Mouse (Mus musculus): ENCODE measurements around the gene Nrg4. TPM values are rescaled to one million over a fixed set of nuclear protein-coding genes. Genes with fewer than 3 reads are reported as not detected.
"Not testable (repeated sequence)": the region's sequence is repeated elsewhere in the genome, so short reads cannot be mapped to it uniquely, and the experiment has no call there.

Gene Nrg4
- polyA plus RNA-seq, 1 experiment from 2014 or later = 1.2 TPM

DNA sequence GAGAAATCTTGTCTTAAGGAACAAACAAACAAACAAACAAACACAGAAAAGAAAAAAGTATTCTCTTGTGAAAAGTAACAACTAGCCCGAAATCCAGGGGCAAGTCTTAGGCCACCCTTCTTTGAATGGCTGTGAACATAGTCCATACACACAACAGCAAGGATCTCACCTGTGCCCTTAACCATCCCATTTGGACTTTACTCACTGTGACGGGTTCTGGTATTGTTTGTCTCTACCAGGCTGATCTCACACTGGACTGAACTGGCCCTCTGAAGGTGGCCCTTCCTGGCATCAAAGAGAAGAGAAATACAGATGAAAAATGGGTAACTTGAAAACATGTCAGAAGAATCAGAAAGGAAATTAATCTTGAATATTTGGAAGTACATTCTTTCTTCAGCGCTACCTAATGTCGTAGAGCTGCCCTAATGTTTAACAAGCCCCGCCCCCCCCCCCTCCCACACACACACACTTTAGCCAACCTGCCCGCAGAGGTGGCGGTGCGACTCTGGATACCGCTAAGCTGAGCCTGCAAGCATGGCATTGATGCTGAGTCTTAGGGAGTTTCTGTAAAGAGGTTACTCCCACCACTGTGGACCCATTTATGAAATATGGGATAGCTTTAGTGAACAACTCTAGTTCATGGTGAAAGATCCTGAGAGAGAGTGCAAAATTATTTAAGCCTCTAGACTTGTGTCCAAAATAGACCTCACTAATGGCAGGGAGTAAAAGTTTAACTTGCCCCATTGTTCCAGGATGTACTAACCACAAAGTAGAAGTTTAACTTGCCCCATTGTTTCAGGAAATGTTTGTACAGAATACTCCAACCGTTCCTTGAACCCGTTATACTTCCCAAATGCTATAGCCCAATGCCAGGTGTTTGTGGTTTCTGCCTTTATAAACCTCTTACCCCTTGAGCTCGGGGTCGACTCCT lies 90.1 kb downstream of the Nrg4 start:
- WGBS = 73% methylated on average over 13 of the region's 13 CpGs

DNA sequence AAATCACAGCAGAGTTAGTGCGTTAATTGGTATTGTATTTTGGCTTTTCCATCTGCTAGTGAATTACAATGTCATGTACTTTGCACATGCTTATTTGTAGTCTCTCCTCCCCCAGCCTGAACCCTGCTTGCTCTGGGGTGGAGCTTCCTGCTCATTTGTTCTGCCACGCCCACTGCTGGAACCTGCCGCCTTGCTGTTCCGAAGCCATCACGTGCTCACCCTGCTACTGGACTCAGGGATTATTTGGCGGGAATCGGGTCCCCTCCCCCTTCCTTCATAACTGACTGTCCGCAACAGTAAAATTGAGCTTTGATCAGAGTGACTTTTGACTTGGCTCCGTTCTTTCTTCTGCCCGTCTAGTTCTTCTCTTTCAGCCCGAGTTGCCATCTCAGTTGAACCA lies 93.6 kb downstream of the Nrg4 start:
- H3K4me2 ChIP-seq (ENCODE audit: low read depth, low read length); H3K9me3 ChIP-seq (replicated peaks; ENCODE audit: control insufficient read depth, low read length); H3K4me3 ChIP-seq (ENCODE audit: low read length); ATAC-seq (replicated peaks; ENCODE audit: extremely low read depth, insufficient read depth, low FRiP score); H3K27ac ChIP-seq (ENCODE audit: low read length); H3K27me3 ChIP-seq (ENCODE audit: control insufficient read depth, insufficient read depth, low read length); H3K9ac ChIP-seq (ENCODE audit: low read length); H3K4me1 ChIP-seq (ENCODE audit: control insufficient read depth, insufficient read depth, low read length); H3K36me3 ChIP-seq (ENCODE audit: control insufficient read depth, insufficient read depth): not testable (repeated sequence)
- WGBS = 56% methylated on average over 11 of the region's 11 CpGs

More for the DNA sequence above, 90.1 kb downstream of the Nrg4 start:
- Histone ChIP-seq H3K4me3 (ENCODE audit: low read length) (no peak overlapping the region), H3K9me3 (replicated peaks; ENCODE audit: control insufficient read depth, low read length) (no peaks in the 10 kb centered on the region), H3K27ac (ENCODE audit: low read length) (no peak overlapping the region), H3K4me2 (ENCODE audit: low read depth, low read length) (no peak overlapping the region), H3K36me3 (ENCODE audit: control insufficient read depth, insufficient read depth) (no peaks in the 10 kb centered on the region), H3K27me3 (ENCODE audit: control insufficient read depth, insufficient read depth, low read length) (no peaks in the 10 kb centered on the region; the same call in 1 of the 2 replicates), H3K9ac (ENCODE audit: low read length) (no peak overlapping the region), H3K4me1 (ENCODE audit: control insufficient read depth, insufficient read depth, low read length) (no peaks in the 10 kb centered on the region)
- ATAC-seq (replicated peaks; ENCODE audit: extremely low read depth, insufficient read depth, low FRiP score) = no peak

DNA sequence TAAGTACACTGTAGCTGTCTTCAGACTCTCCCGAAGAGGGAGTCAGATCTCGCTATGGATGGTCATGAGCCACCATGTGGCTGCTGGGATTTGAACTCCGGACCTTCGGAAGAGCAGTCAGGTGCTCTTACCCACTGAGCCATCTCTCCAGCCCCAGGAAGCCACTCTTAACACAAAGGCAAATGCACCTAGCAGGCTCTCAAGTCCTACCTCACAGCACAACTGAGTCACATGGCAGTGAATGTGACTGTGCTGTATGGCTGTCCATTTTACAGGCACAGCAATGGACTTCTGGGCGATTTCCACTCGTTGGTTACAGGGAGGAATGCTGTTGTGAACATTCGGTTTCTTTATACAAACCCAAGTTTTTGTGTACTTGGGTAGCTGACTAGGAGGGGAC lies 94.1 kb downstream of the Nrg4 start:
- H3K9me3 ChIP-seq (replicated peaks; ENCODE audit: control insufficient read depth, low read length) = no peaks in the 10 kb centered on the region
- H3K36me3 ChIP-seq (ENCODE audit: control insufficient read depth, insufficient read depth) = no peaks in the 10 kb centered on the region
- H3K4me3 ChIP-seq (ENCODE audit: low read length) = no peak overlapping the region
- H3K27ac ChIP-seq (ENCODE audit: low read length) = no peak overlapping the region
- no peaks in the 10 kb centered on the region for H3K4me1 ChIP-seq (ENCODE audit: control insufficient read depth, insufficient read depth, low read length)
- no peak overlapping the region for H3K4me2 ChIP-seq (ENCODE audit: low read depth, low read length)
- no peaks in the 10 kb centered on the region for H3K27me3 ChIP-seq (ENCODE audit: control insufficient read depth, insufficient read depth, low read length)
- WGBS = 87% methylated on average over 7 of the region's 7 CpGs
- no peak for ATAC-seq (replicated peaks; ENCODE audit: extremely low read depth, insufficient read depth, low FRiP score)
- H3K9ac ChIP-seq (ENCODE audit: low read length) = no peak overlapping the region

DNA sequence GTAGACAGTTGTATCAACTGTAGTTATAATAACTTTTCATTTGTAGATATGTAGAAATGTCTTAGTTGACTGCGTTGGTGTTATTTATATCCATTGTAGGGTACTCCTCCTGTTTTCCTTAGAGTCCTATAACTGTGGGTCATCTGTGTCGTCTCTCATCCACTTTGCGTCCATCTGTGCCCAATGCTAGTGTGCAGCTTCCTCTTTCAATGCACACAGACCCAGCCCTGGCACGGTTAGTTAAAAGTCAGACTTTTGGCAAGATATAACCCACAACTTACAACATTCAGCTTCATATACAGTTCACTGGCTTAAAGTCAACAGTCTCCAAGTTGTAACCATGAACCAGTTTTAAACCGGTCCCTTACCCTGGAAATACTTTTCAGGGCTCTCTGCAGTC lies 94.5 kb downstream of the Nrg4 start:
- 87% methylated on average over 5 of the region's 5 CpGs for WGBS
- no peak overlapping the region for H3K9ac ChIP-seq (ENCODE audit: low read length)

DNA sequence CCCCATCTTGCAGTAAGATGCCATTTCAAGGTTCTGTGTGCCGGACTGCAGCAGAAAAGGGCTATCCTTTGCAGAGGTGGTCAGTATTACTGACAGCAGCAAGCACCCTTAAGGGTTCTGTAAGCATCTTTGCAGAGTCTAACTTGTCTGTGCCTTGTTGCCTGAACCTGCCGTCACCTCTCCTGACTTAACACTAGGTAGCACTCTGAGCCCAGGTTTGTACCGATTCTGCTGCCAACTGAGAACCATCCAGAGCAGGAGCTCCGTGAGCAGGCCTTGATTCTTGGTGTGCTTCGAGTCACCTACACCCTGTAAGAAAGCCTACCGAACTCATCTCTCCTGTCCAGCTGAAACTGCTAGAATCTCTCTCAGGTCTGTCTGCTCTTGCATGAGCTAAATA lies 95.1 kb downstream of the Nrg4 start:
- H3K9me3 ChIP-seq (replicated peaks; ENCODE audit: control insufficient read depth, low read length) = no peaks in the 10 kb centered on the region
- H3K4me3 ChIP-seq (ENCODE audit: low read length) = no peak overlapping the region
- no peak overlapping the region for H3K27ac ChIP-seq (ENCODE audit: low read length)
- no peaks in the 10 kb centered on the region for H3K4me1 ChIP-seq (ENCODE audit: control insufficient read depth, insufficient read depth, low read length)
- no peak overlapping the region for H3K9ac ChIP-seq (ENCODE audit: low read length)
- no peak for ATAC-seq (replicated peaks; ENCODE audit: extremely low read depth, insufficient read depth, low FRiP score)
- no peak overlapping the region for H3K4me2 ChIP-seq (ENCODE audit: low read depth, low read length)
- WGBS = 59% methylated on average over 6 of the region's 6 CpGs
- no peaks in the 10 kb centered on the region; the same call in 1 of the 2 replicates for H3K36me3 ChIP-seq (ENCODE audit: control insufficient read depth, insufficient read depth)
- no peaks in the 10 kb centered on the region for H3K27me3 ChIP-seq (ENCODE audit: control insufficient read depth, insufficient read depth, low read length)

More for the DNA sequence above, 94.5 kb downstream of the Nrg4 start:
- Histone ChIP-seq H3K4me3 (ENCODE audit: low read length) (no peak overlapping the region), H3K4me1 (ENCODE audit: control insufficient read depth, insufficient read depth, low read length) (no peaks in the 10 kb centered on the region), H3K27ac (ENCODE audit: low read length) (no peak overlapping the region), H3K27me3 (ENCODE audit: control insufficient read depth, insufficient read depth, low read length) (no peaks in the 10 kb centered on the region), H3K4me2 (ENCODE audit: low read depth, low read length) (no peak overlapping the region), H3K36me3 (ENCODE audit: control insufficient read depth, insufficient read depth) (no peaks in the 10 kb centered on the region), H3K9me3 (replicated peaks; ENCODE audit: control insufficient read depth, low read length) (no peaks in the 10 kb centered on the region)
- ATAC-seq (replicated peaks; ENCODE audit: extremely low read depth, insufficient read depth, low FRiP score) = no peak

DNA sequence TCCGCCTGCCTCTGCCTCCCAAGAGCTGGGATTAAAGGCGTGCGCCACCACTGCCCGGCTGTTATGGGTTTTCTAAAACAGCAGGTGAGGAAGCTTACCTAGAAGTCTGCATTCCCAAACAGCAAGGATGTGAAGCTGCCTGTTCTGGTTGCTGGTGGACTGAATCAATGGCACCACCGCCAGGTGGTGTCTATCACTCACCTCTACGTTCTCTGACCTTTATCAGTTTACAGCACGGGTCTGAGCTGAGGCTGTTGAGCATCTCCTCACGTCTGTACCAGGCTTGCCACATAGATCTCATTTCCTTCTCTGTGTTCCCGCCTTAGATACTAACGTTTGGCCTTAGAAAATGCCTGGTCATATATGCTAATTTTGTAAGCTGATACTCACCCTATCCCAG lies 97.6 kb downstream of the Nrg4 start:
- Histone ChIP-seq H3K9ac (ENCODE audit: low read length) (no peak overlapping the region), H3K27me3 (ENCODE audit: control insufficient read depth, insufficient read depth, low read length) (no peaks in the 10 kb centered on the region), H3K36me3 (ENCODE audit: control insufficient read depth, insufficient read depth) (peaks cover 9% of the 10 kb centered on the region; the same call in 1 of the 2 replicates), H3K9me3 (replicated peaks; ENCODE audit: control insufficient read depth, low read length) (no peaks in the 10 kb centered on the region), H3K4me2 (ENCODE audit: low read depth, low read length) (no peak overlapping the region), H3K4me3 (ENCODE audit: low read length) (no peak overlapping the region), H3K27ac (ENCODE audit: low read length) (no peak overlapping the region), H3K4me1 (ENCODE audit: control insufficient read depth, insufficient read depth, low read length) (no peaks in the 10 kb centered on the region)
- 53% methylated on average over 10 of the region's 10 CpGs for WGBS
- no peak for ATAC-seq (replicated peaks; ENCODE audit: extremely low read depth, insufficient read depth, low FRiP score)

DNA sequence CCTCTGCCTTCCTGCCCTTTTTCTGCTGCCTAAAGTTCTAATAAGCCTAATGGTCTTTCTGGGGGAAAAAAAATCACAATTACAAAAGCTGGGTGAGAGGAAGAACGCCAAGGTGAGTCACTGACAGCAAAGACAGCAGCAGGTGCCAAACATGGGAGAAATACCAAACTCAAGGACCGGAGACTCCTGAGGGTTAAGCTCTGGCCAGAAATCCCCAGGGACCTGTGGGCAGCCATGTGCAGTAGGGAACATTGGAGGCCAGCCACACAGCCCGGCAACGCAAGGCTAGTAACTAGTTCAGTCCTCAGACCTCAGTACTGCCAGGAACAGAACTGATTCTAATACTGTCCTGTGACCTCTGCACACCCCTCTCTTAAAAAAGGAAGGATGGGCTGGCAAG lies 98.5 kb downstream of the Nrg4 start:
- 84% methylated on average over 4 of the region's 4 CpGs for WGBS
- Histone ChIP-seq H3K4me1 (ENCODE audit: control insufficient read depth, insufficient read depth, low read length) (no peaks in the 10 kb centered on the region), H3K9me3 (replicated peaks; ENCODE audit: control insufficient read depth, low read length) (no peaks in the 10 kb centered on the region), H3K4me2 (ENCODE audit: low read depth, low read length) (no peak overlapping the region), H3K9ac (ENCODE audit: low read length) (no peak overlapping the region), H3K4me3 (ENCODE audit: low read length) (no peak overlapping the region), H3K36me3 (ENCODE audit: control insufficient read depth, insufficient read depth) (peaks cover 16% of the 10 kb centered on the region), H3K27ac (ENCODE audit: low read length) (no peak overlapping the region), H3K27me3 (ENCODE audit: control insufficient read depth, insufficient read depth, low read length) (no peaks in the 10 kb centered on the region)
- ATAC-seq (replicated peaks; ENCODE audit: extremely low read depth, insufficient read depth, low FRiP score) = no peak

DNA sequence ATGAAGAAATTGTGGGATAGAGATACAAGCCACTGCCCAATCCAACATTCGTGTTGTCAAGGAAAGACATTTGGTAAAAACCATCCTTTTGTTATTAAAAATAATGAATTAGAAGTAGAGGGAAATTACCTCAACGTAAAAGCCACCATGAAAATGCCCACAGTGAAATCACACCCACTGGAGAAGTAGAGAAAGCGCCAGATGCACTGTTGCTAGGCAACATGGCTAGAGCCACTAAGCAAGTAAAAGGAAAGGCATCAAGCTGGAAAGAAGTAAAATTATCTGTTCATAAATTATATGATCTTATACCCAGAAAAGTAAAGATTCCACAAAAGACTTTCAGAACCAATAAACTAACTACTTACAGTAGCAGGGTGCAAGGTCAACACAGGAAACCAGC lies 100.4 kb downstream of the Nrg4 start:
- 84% methylated on average over 3 of the region's 3 CpGs for WGBS
- H3K27me3 ChIP-seq (ENCODE audit: control insufficient read depth, insufficient read depth, low read length) = no peaks in the 10 kb centered on the region
- H3K4me1 ChIP-seq (ENCODE audit: control insufficient read depth, insufficient read depth, low read length) = no peaks in the 10 kb centered on the region
- no peaks in the 10 kb centered on the region for H3K9me3 ChIP-seq (replicated peaks; ENCODE audit: control insufficient read depth, low read length)
- H3K27ac ChIP-seq (ENCODE audit: low read length) = no peak overlapping the region
- peaks cover 30% of the 10 kb centered on the region for H3K36me3 ChIP-seq (ENCODE audit: control insufficient read depth, insufficient read depth)
- H3K9ac ChIP-seq (ENCODE audit: low read length) = no peak overlapping the region
- ATAC-seq (replicated peaks; ENCODE audit: extremely low read depth, insufficient read depth, low FRiP score) = no peak
- no peak overlapping the region for H3K4me2 ChIP-seq (ENCODE audit: low read depth, low read length)
- H3K4me3 ChIP-seq (ENCODE audit: low read length) = no peak overlapping the region

DNA sequence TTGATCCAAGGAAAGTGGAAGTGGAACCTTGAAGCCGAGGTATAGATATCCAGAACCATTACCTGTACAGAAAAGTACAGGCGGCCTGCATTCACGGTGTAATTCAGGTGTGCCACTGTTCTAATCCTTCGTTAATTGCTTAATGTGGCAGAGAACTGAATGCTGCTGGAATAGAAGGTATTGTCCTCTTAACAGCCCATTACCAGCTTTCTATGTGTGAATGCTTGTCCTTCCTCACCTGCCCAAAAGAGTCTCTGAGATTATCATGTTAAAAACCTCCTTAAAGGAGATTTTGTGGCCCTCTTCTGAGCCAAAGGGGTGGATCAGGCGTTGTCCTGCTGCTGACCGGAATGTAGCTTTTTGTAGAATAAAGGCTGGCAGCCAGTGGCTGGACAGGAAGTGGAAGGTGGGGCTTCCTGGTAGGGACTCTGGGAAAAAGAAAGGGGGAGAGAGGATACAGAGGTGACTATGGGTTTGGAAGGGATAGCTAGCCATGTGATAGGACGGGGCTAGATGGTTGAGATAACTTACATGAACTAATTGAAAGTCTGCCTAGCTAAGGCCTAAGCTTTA lies 101.4 kb downstream of the Nrg4 start:
- Histone ChIP-seq H3K4me1 (ENCODE audit: control insufficient read depth, insufficient read depth, low read length) (no peaks in the 10 kb centered on the region), H3K36me3 (ENCODE audit: control insufficient read depth, insufficient read depth) (peaks cover 40% of the 10 kb centered on the region), H3K27ac (ENCODE audit: low read length) (no peak overlapping the region), H3K9me3 (replicated peaks; ENCODE audit: control insufficient read depth, low read length) (no peaks in the 10 kb centered on the region), H3K4me3 (ENCODE audit: low read length) (no peak overlapping the region), H3K27me3 (ENCODE audit: control insufficient read depth, insufficient read depth, low read length) (no peaks in the 10 kb centered on the region), H3K9ac (ENCODE audit: low read length) (no peak overlapping the region), H3K4me2 (ENCODE audit: low read depth, low read length) (no peak overlapping the region)
- 80% methylated on average over 7 of the region's 7 CpGs for WGBS
- no peak for ATAC-seq (replicated peaks; ENCODE audit: extremely low read depth, insufficient read depth, low FRiP score)
